Mouse (Mus musculus) bone marrow macrophage, adult 2 months (primary cell): ENCODE results near the gene Dpm1.

ENCODE experiments used
- CTCF ChIP-seq: IDR thresholded peaks from 2 replicates; pipeline ENCODE4 v1.5.1; 2012; ENCODE audit warnings: low read depth, mild to moderate bottlenecking, low read length, moderate library complexity
- POLR2A ChIP-seq: IDR thresholded peaks from 2 replicates; pipeline ENCODE4 v1.6.1; 2012; ENCODE audit warnings: mild to moderate bottlenecking, low read depth, low read length, borderline replicate concordance

GRCm38 (mm10) chr2:168233286-168233685 lies 2.9 kb upstream of the Dpm1 start:
- TF ChIP-seq CTCF (no peak), POLR2A (no peak)
